Mouse (Mus musculus): ENCODE measurements at regions not wholly inside any gene's neighbourhood (a gene's known extent, or its start where the extent isn't known, plus 50 kb on each side); places are given as distances from the start of the nearest gene placed in this dataset.

- no peak overlapping the region for H3K4me3 ChIP-seq (replicated peaks in 1 of 3; ENCODE audit: low read depth in 2 of 3, low read length in 2 of 3, poor library complexity in 1 of 3)
- H3K27ac ChIP-seq (ENCODE audit: insufficient read depth, low read depth) = no peak overlapping the region
- H3K4me2 ChIP-seq (ENCODE audit: insufficient read depth, low read depth, poor library complexity, severe bottlenecking) = no peak overlapping the region
- H3K79me2 ChIP-seq (replicated peaks; ENCODE audit: control insufficient read depth, extremely low read depth, insufficient read depth, poor library complexity, severe bottlenecking) = no peaks in the 10 kb centered on the region
- H3K27me3 ChIP-seq (replicated peaks) = no peaks in the 10 kb centered on the region
- dilution Hi-C loops (cut with MboI; ENCODE audit: extremely low pct_ligation_motif_present, extremely low pct_unique_long_range_greater_than_20kb, low sequenced_read_pairs) (no loop called here), in situ Hi-C loops (cut with MboI; ENCODE audit: low pct_ligation_motif_present, low pct_unique_long_range_greater_than_20kb, low sequenced_read_pairs) (no loop called here)
- TF ChIP-seq CHD1 (IDR thresholded peaks at IDR 0.05; ENCODE audit: low read depth, low read length) (no peak), PAX5 (IDR thresholded peaks at IDR 0.05; ENCODE audit: low read length) (no peak), USF1 (IDR thresholded peaks at IDR 0.05; ENCODE audit: low read depth, low read length) (no peak), TCF12 (IDR thresholded peaks at IDR 0.05; ENCODE audit: low read depth, low read length) (no peak), SIN3A (IDR thresholded peaks at IDR 0.05; ENCODE audit: low read length) (no peak), CTCF (conservative IDR thresholded peaks at IDR 0.05 in 1 of 2, IDR thresholded peaks at IDR 0.05 in 1 of 2; ENCODE audit: low read depth in 2 of 2, low read length in 2 of 2) (no peak), MEF2A (IDR thresholded peaks at IDR 0.05; ENCODE audit: borderline replicate concordance, low read depth, low read length) (no peak), HCFC1 (IDR thresholded peaks at IDR 0.05; ENCODE audit: low read depth, low read length) (no peak)
- H3K4me1 ChIP-seq (ENCODE audit: control insufficient read depth in 1 of 2, insufficient read depth in 2 of 2) = peaks cover 4 to 8% of the 10 kb centered on the region in 2 experiments; a peak in 3 of 4 replicates
- no peak for DNase-seq (ENCODE audit: extremely low read depth)
- no peak overlapping the region for H3K9ac ChIP-seq (ENCODE audit: insufficient read depth, low read depth)
- H3K36me3 ChIP-seq (replicated peaks in 1 of 2; ENCODE audit: control insufficient read depth in 1 of 2, insufficient read depth in 1 of 2, low read length in 1 of 2) = no peaks in the 10 kb centered on the region
- no peaks in the 10 kb centered on the region for H3K9me3 ChIP-seq (replicated peaks; ENCODE audit: low read length)
Measured at GRCm38 (mm10) chr16:29939869-29940707, 124.1 kb upstream of the Hes1 start.

GRCm38 (mm10) chr16:29942111-29942510 is 122.1 kb upstream of the Hes1 start:
- DNase-seq (ENCODE audit: extremely low read depth) = peak; percentile 18
- in situ Hi-C loops (cut with MboI; ENCODE audit: low pct_ligation_motif_present, low pct_unique_long_range_greater_than_20kb, low sequenced_read_pairs) = no loop called here

More at GRCm38 (mm10) chr16:29942111-29942510, 122.1 kb upstream of the Hes1 start:
- Histone ChIP-seq H3K4me3 (replicated peaks in 1 of 3; ENCODE audit: low read depth in 2 of 3, low read length in 2 of 3, poor library complexity in 1 of 3) (no peak overlapping the region), H3K79me2 (replicated peaks; ENCODE audit: control insufficient read depth, extremely low read depth, insufficient read depth, poor library complexity, severe bottlenecking) (no peaks in the 10 kb centered on the region), H3K9ac (ENCODE audit: insufficient read depth, low read depth) (no peak overlapping the region), H3K9me3 (replicated peaks; ENCODE audit: low read length) (no peaks in the 10 kb centered on the region), H3K27ac (ENCODE audit: insufficient read depth, low read depth) (no peak overlapping the region), H3K4me2 (ENCODE audit: insufficient read depth, low read depth, poor library complexity, severe bottlenecking) (no peak overlapping the region), H3K4me1 (ENCODE audit: control insufficient read depth in 1 of 2, insufficient read depth in 2 of 2) (peaks cover 4 to 11% of the 10 kb centered on the region in 2 experiments; a peak in 3 of 4 replicates), H3K27me3 (replicated peaks) (no peaks in the 10 kb centered on the region), H3K36me3 (replicated peaks in 1 of 2; ENCODE audit: control insufficient read depth in 1 of 2, insufficient read depth in 1 of 2, low read length in 1 of 2) (no peaks in the 10 kb centered on the region)
- TF ChIP-seq BHLHE40 (IDR thresholded peaks at IDR 0.05; ENCODE audit: low read depth, low read length) (0 out of 2 replicates have a peak, but pooled peaks have one; percentile 20), MYC (IDR thresholded peaks at IDR 0.05; ENCODE audit: low read depth, low read length) (no peak), ZC3H11A (IDR thresholded peaks at IDR 0.05; ENCODE audit: low read depth, low read length) (no peak), PAX5 (IDR thresholded peaks at IDR 0.05; ENCODE audit: low read length) (no peak), CHD1 (IDR thresholded peaks at IDR 0.05; ENCODE audit: low read depth, low read length) (0 out of 2 replicates have a peak, but pooled peaks have one; percentile 38), EP300 (IDR thresholded peaks at IDR 0.05; ENCODE audit: low read length) (0 out of 2 replicates have a peak, but pooled peaks have one; percentile 9), POLR2A (IDR thresholded peaks at IDR 0.05; ENCODE audit: low read depth, low read length) (no peak)
- dilution Hi-C loops (cut with MboI; ENCODE audit: extremely low pct_ligation_motif_present, extremely low pct_unique_long_range_greater_than_20kb, low sequenced_read_pairs) = no loop called here

Measured in CH12.LX (cell line).